Mouse (Mus musculus): ENCODE results near the gene Thrb.

Gene Thrb

DNA sequence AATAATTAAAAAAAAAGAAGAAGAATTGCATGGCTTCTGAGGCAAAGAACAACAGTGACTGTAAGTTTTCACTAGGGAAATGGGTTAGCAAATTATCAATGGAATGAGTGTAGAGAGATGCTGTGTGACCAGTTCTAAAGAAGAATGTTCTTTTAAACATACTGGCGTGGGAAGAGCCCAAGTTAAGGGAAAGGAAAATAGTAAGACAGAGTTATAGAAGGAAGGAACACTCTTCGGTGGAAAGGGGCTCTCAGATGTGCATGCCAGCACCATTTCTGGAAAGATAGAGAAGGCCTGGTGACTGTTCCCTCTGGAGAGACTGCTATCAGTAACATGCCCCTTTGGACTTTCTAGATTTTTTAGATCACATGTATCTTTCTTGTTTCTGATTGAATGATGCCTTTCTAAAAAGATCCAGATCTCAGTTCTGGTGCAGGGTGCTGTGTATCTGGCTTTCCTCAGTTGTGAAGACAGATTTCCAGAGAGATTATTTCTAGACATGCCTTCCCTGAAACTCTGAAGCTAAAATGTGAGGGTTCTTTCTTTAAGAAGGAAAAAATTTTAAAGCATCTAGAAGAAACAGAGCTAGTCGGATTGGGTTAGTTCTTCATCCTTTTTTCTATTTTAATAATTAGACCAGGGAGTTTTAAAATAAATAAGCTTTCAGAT is 144.0 kb downstream of the Thrb start:
- TF ChIP-seq GATA4 (IDR thresholded peaks at IDR 0.05; ENCODE audit: insufficient replicate concordance, low read length): no peak

DNA sequence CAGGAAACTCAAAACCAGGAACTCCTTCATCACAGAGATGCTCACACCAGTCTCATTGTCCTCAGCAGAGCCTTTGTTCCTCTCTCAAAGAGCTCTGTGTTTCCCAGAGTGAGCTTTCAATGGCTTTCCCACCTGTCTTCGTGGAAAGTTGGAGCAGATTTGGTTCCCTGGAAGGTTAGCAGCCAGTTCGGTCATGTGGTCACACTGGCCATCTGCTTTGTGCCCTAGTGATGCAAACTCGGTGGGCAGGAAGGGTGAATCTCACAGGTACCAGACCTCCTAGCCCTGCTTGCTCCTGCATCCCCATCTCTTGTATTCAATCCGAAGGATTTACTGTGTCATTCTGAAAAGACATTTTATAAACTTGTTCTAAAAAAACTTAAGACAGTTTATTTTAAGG is 151.0 kb downstream of the Thrb start:
- no peak for TF ChIP-seq GATA4 (IDR thresholded peaks at IDR 0.05; ENCODE audit: insufficient replicate concordance, low read length)

DNA sequence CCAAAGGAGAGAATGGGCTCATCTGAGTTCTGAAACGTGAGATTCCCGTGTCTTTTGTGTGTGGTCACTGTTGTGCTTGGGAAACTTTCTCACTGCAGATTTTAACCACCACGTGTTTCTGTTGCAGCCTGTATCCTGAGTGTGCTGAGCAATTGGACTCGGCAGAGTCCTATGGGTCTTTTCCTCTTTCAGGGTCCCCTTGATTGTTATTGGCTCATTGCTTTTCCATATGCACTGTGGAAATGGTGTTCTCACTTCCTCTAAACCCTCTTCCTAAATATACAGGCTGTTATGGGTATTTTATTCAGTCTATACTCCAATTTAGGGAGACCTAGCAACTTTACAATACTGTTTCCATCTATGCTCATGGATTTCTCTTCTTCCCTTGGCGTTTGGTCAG is 152.4 kb downstream of the Thrb start:
- no peak for TF ChIP-seq GATA4 (IDR thresholded peaks at IDR 0.05; ENCODE audit: insufficient replicate concordance, low read length)

DNA sequence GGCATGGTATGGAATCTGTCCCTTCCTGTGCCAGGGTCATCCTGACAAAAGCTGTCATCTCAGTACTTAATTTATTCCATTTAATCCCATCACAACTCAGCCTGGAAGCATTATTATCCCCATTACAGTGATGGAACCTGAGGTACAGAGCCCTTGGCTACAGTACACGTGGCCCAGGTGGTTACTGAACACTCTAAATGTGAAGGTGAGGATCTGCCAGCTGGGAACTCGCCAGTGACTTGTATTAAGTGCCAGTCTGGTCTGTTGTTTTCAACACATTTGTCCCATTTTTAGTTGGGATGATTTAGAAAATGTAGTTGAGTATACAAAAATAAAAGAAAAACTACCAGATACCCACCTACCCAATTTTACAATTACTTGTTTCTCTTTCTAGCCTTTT is 155.0 kb downstream of the Thrb start:
- no peak for TF ChIP-seq GATA4 (IDR thresholded peaks at IDR 0.05; ENCODE audit: insufficient replicate concordance, low read length)

DNA sequence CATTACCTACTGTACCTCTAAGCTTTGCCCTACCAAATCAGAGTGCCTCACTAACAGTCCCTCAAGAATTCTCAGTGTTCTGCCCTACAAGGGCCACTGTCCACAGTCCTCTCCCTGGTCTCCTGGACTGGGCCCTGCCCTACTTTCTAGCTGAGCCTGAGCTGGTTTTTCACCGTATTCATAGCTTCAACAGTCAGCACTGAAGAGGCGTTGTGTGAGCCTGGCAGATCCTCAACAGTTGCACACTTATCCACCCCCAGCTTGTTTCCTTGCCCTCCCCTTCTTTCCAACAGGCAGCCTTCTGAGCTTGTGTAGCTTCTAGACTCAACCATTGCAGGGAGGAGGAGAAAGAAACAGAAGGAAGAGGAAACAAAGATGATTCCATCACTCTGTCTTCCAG is 158.0 kb downstream of the Thrb start:
- TF ChIP-seq GATA4 (IDR thresholded peaks at IDR 0.05; ENCODE audit: insufficient replicate concordance, low read length): no peak

DNA sequence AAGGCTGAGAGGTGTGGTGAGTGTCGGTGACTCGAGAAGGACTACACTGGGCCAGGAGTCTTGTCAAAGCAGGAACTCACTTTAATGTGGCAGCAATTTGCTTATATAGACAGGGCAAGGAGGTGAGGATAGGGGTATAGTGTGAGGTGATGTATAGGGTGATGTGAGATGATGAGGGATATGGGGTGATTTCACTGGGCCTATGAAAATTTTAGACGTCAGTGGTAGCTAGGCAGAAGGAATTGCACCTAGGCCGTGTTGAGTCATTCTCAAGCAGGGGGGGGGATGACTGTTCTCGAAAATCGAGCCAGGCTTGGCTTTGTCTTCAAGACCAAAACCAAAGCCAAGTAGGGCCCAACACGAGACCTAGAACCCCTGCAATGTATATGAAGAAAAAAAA is 162.7 kb downstream of the Thrb start:
- TF ChIP-seq GATA4 (IDR thresholded peaks at IDR 0.05; ENCODE audit: insufficient replicate concordance, low read length): no peak

DNA sequence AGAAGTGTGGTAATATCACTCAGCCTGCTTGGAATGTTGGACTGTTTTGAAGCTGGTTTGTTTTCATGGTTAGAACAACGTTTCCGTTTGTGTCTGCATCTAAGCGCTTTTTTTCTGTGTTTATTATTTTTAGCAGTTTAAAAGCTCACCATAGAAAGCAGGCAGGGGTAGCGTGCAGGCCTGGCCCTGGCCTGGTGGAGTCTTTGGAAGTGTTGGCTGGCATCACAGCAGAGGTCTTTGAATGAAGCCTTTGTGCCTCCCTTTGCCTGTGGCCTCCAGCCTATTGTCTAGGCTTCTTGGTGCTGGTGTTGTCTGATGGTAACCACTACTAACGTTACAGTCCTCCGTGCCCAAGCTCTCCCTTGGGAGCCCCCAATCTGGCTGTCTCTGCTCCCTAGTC is 167.3 kb downstream of the Thrb start:
- no peak for TF ChIP-seq GATA4 (IDR thresholded peaks at IDR 0.05; ENCODE audit: insufficient replicate concordance, low read length)

DNA sequence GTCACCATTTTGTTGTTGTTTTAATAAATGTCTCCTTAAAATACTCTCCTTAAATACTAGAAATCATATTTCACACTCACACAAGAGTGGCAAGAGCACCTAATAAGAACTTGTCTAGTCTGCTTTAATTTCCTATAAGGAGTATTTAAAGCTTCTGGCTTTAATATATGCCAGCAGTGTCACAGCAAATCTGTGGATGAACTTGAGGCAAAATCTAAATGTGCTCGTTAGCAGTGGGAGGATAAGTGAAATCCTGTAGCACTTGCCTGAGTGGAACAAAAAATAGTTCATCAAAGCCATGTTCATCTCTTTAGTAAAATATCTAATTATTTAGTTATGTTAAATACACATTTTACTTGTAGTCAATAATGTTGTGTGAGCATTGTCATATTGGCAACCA is 175.7 kb downstream of the Thrb start:
- no peak for TF ChIP-seq GATA4 (IDR thresholded peaks at IDR 0.05; ENCODE audit: insufficient replicate concordance, low read length)

DNA sequence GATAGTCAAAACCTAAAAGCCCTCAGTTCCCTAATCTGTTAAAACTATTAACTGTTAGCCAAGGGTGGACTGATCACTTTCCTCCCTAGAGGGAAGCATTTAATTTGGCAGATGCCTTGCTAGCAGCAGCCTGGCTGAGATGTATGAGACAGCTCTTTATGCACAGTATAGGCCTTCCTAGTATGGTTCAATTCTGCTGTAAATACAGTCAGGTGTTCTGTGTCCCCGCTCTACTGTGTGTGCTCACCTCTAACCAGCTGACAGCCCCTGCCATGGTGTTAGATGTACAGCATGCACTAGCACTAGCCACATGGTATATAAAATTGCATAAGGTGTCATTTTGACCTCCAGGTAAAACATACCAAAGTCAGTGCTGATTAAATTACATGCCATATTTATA is 176.7 kb downstream of the Thrb start:
- no peak for TF ChIP-seq GATA4 (IDR thresholded peaks at IDR 0.05; ENCODE audit: insufficient replicate concordance, low read length)

DNA sequence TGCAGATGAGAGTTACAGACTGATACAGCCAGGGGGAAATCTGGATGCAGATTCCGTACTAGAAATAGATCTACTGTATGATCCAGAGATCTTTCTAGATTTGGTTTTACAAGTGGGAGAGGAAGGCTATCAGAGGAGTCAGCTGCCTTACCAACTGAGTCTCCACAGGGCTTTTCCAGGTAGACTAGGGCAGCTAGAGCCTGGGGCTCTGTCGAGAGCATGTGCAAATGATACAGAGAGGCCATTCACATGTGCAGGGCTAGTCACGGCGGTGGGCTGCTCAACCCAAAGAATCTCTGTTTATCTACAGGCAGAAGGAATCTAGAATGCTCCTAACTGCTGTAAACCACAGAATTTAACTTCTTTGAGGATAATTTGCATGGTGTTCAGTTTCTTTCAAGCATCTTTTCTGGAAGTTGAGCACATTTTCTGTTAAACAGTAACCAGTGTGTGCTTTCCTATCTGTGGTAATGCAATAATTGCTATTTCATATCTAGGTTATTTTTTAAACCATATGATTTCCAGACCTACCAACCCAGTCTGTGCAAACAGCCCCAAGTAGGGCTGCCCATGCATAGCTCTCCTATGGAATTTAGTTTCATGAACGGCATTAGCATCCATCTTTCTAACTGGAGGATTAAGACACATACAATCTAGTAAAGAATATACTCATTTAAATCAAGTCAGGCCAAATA is 185.1 kb downstream of the Thrb start:
- no peak for TF ChIP-seq GATA4 (IDR thresholded peaks at IDR 0.05; ENCODE audit: insufficient replicate concordance, low read length)

DNA sequence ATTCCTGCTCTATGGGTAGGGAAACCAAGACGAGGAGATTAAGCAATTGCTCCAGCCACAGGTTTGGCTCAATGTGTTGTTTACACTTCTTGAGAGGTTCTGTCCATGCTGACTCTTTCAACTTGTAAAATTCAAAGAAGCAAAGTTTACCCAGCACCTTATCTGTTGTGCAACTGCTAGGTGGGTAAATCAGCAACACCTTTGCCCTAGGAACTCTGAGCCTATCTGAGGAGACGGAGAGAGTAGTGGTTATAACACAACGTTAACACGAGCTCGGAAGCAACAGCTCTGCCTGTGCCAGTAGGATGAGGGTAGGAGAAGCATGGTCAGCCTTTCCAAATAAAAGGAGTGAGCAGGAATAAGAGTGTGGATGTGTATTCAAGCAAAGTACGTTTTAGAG is 185.8 kb downstream of the Thrb start:
- peak; percentile 81 for TF ChIP-seq GATA4 (IDR thresholded peaks at IDR 0.05; ENCODE audit: insufficient replicate concordance, low read length)

DNA sequence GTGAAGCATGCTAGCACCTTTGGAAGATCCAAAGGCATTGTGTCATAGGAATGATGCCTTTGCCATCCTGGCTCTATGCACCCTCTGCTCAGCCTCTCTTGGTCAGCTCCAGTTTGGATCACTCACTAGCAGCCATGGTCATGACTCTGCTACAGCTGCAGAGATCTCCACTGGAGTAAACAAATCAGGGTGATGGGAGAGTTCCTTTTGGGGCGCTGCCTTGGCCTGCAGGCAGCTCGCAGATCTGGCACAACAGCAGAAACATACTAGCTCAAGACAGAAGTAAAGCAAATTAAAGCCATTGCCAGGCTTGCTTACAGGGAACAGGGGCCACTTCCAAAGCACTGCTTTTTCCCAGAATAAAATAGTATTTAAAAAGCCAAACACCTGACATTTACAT is 186.6 kb downstream of the Thrb start:
- no peak for TF ChIP-seq GATA4 (IDR thresholded peaks at IDR 0.05; ENCODE audit: insufficient replicate concordance, low read length)

DNA sequence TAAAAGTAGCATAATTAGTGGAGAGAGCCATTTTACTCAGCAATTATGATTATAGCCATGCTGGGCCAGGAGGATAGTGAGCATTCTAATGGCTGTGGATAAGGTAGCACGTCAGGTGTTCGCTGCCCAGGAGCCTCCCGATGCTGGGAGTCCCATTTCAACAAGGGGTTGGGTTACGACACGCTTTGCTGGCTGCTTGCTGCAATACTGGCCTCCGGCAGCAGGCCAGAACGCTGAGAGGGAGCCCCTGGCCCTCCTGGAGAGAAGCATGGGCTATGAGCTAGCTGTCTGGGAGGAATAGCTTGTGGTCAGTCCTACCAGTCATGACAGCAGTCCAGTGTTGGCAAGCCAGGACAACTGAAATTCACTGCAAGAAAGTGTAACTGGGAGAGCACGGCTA is 187.2 kb downstream of the Thrb start:
- no peak for TF ChIP-seq GATA4 (IDR thresholded peaks at IDR 0.05; ENCODE audit: insufficient replicate concordance, low read length)

DNA sequence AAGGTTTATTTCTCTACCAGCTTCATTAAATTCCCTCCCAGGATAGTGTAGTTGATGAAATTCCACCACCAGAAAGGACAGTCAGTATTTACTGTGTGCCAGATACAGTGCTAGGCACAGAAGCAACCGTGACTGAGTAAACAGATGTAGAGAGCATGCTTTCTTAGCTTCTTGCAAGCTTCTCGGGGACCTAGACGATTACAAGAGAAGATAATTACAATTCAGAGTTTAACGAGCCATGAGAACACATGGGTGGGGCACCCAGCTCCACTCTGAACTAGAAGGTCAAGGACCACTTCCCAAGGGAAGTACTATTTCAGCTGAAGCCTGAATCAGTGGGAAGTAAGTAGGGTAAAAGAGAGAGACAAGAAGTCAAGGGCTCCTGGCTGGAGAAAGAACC is 190.3 kb downstream of the Thrb start:
- no peak for TF ChIP-seq GATA4 (IDR thresholded peaks at IDR 0.05; ENCODE audit: insufficient replicate concordance, low read length)

DNA sequence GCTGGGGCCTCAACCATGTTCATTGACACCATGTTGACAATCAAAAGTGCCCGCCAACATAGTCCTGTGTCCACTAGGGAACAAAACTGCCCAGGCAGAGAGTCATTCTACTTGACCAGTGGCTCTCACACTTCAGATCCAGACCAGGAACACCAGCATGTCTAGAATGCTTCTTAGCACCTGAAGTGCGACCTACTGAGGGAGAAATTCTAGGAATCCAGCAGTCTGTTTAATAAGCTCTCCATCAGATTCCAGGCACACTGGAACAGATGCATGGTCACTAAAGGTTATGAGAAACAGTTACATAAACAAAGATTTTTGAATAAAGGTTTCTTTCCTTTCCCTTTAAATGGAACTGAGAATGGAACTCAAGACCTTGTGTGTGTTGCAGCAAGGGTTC is 192.2 kb downstream of the Thrb start:
- no peak for TF ChIP-seq GATA4 (IDR thresholded peaks at IDR 0.05; ENCODE audit: insufficient replicate concordance, low read length)

DNA sequence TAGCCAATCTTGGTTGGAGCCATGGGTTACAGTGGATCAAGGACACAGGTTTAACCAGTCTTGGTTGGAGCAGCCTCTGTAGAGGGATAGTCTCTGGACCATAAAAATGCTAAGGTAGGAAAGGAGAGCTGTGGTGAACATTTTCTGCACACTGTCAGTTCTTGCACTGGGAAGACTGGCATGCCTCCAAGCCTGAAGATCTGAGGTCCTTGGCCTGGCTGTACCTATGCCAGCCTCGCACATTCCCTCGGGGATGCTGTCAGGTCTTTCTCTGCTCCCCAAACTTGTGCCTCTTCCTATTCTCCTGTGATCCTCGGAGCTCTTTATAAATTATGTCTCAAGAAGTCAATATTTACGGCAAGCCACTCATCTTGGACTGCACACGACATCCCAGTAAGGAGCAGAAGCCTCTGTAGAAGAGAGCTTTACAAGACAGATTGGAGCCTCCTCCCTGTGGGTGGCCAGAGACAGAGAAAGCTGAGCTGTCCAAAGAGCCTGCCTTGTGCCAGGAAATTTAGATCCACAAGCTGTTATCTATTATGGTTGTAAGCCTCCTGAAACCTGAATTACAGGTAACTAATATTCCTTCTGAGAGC is 199.8 kb downstream of the Thrb start:
- no peak for TF ChIP-seq GATA4 (IDR thresholded peaks at IDR 0.05; ENCODE audit: insufficient replicate concordance, low read length)

DNA sequence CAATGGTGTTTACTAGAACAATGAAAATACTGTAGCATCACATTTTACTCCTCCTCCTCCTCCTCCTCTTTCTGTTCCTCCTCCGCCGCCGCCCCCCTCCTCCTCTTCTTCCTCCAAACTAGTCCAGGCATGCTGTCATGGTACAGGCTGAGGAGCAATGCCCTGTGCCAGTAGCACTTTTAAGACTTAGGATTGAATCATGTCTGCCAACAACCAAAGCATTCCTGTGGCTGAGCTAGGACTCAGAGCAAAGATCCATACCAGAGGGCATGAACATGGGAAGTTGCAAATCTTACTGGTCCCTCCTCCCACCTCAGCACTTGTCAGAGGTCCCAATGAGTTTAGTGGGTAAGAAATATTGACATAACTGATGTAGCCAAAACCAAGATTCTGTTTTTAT is 202.6 kb downstream of the Thrb start:
- TF ChIP-seq GATA4 (IDR thresholded peaks at IDR 0.05; ENCODE audit: insufficient replicate concordance, low read length): no peak

Data from liver, adult (tissue).